Mouse (Mus musculus) spleen, postnatal 10 days (tissue): ENCODE data around the gene Rbm8a.
"Not testable (repeated sequence)": the region's sequence is repeated elsewhere in the genome, so short reads cannot be mapped to it uniquely, and the experiment has no call there.

ENCODE experiments used
- DNase-seq, 2 experiments: peaks; one replicate each; pipeline ENCODE4 v3.0.0; 2021 to 2022; ENCODE audit warnings: low spot score in 2 of 2

Gene Rbm8a

GRCm38 (mm10) chr3:96603311-96603710 is 26.4 kb upstream of the Rbm8a start:
- no peak for DNase-seq

GRCm38 (mm10) chr3:96606007-96606406 is 23.7 kb upstream of the Rbm8a start:
- DNase-seq: not testable (repeated sequence)

- no peak for DNase-seq
Measured at GRCm38 (mm10) chr3:96606618-96607017, 23.1 kb upstream of the Rbm8a start.

- no peak for DNase-seq
Measured at GRCm38 (mm10) chr3:96617941-96618340, 11.8 kb upstream of the Rbm8a start.

- DNase-seq: no peak
Measured at GRCm38 (mm10) chr3:96623201-96623600, 6.5 kb upstream of the Rbm8a start.

GRCm38 (mm10) chr3:96632058-96632457 is 2.3 kb downstream of the Rbm8a start:
- DNase-seq: no peak

- no peak for DNase-seq
Measured at GRCm38 (mm10) chr3:96634015-96634414, 4.3 kb downstream of the Rbm8a start.

- DNase-seq: peak; percentile 84 to 86
Measured at GRCm38 (mm10) chr3:96634928-96635879, 5.5 kb downstream of the Rbm8a start, which contains the start of the genes Pex11b and Gm42957. Gene Pex11b, plus strand, starts transcription at chr3:96635376. Gene Gm42957, plus strand, starts transcription at chr3:96635474.

GRCm38 (mm10) chr3:96635906-96636305 is 6.2 kb downstream of the Rbm8a start:
- no peak for DNase-seq

GRCm38 (mm10) chr3:96636448-96636847 is 6.7 kb downstream of the Rbm8a start:
- DNase-seq: peak; percentile 13 to 24

GRCm38 (mm10) chr3:96639219-96639618 is 9.5 kb downstream of the Rbm8a start:
- peak; percentile 65 to 82 for DNase-seq

GRCm38 (mm10) chr3:96645018-96645649 is 15.4 kb downstream of the Rbm8a start, which contains the start of gene Itga10:
Gene Itga10, plus strand, starts transcription at chr3:96645584.
- peak in 1 of 2 experiments; percentile 65 for DNase-seq

GRCm38 (mm10) chr3:96647365-96647764 is 17.6 kb downstream of the Rbm8a start:
- no peak for DNase-seq

- DNase-seq: no peak
Measured at GRCm38 (mm10) chr3:96660901-96661300, 31.2 kb downstream of the Rbm8a start.

- no peak for DNase-seq
Measured at GRCm38 (mm10) chr3:96662731-96663316, 33.1 kb downstream of the Rbm8a start.

GRCm38 (mm10) chr3:96663432-96664239 is 33.9 kb downstream of the Rbm8a start:
- DNase-seq: peak; percentile 54 to 79

GRCm38 (mm10) chr3:96665732-96666363 is 36.1 kb downstream of the Rbm8a start:
- not testable (repeated sequence) for DNase-seq

GRCm38 (mm10) chr3:96666916-96667315 is 37.2 kb downstream of the Rbm8a start:
- no peak for DNase-seq

GRCm38 (mm10) chr3:96667316-96667715 is 37.6 kb downstream of the Rbm8a start:
- peak in 1 of 2 experiments; percentile 37 for DNase-seq

GRCm38 (mm10) chr3:96668424-96669067 is 38.8 kb downstream of the Rbm8a start:
- DNase-seq: no peak
